Mouse (Mus musculus): ENCODE results near the gene Ctnnbip1.
A peak's percentile ranks its signal among the peaks of the same experiment; 100 is the strongest.

Ctnnbip1 gene

DNA sequence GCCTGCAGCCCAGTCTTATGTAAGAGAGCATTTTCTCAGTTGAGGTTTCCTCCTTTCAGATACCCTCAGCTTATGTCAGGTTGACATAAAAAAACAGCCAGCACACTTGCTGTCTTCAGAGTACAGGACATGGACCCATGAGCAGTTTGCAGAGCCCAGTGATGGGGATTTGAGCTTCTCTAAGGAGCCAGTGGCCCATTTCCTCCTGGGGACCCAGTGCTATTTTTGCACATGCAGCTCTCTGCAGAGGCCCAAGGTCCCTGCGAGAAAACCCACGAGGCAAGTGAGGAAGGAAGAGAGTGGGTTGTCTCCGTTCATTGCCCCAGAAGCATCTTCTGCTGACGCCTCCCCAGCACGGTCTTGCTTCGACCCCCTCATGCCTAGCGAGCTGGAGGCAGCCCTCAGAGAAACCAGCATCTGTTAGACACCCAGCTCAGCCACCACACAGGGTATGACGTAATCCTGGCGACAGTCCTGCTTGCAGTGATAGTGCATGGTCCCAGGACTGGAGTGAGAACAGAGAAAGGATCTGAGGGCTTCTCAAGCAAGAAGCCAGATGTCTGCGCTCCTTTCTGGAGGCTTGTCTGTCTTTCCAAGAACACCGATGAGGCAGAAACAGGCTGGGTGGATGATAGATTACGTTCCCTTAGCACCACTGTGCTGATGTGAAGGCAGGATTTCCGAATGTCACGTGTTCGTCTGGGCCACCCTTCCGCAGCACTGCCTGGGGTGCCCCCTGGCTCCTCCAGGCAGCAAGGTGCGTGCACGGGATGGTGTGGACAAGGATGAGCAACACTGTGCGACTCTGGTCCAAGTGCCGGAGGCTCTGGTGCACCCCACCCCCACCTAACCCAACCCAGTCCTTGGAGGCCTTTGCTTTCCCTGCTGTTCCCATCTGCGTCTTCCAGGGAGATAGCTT is 44.2 kb downstream of the Ctnnbip1 start:
- DNase-seq (ENCODE audit: low spot score in 2 of 2): peak; percentile 63 to 70

DNA sequence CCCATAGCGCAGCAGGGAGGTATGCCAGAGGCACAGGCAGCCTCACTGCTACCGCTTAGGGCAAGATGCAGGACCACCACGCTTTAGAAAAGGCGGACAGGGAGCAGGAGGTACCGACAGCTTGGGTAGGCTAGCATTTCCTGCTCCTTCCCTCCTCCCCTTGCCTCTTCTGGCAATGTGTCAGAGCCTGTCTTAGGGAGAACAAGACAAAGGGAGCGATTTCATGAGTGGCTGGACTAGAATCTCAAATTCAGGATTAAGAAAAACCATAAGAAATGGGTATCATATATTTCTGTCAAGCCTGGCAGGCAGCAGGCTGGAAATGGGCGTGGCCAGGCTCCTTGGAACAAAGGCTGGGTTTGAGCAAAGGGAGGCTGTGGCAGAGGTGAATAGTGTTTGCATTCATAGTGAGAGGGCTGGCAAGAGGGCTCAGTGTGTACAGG is 44.9 kb downstream of the Ctnnbip1 start:
- no peak for DNase-seq (ENCODE audit: low spot score in 2 of 2)

DNA sequence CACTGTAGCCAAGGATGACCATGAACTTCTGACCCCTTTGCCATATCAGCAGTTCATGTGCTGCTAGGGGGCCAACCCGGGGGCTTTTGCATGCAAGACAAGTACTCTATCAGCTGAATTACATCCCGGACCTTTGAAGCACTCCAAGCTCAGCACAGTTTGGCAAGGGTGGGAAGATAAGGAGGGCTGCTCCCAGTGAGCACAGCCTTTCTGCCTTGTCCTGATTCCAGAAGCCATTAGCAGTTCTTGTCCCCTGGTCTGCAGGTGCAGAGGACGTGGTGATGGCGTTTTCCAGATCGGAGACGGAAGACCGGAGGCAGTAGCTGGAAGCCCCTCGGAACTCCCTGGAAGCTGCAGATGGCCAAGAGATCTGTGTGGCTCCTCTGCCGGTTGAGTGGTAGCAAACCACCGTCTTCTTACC is 45.9 kb downstream of the Ctnnbip1 start:
- DNase-seq (ENCODE audit: low spot score in 2 of 2): no peak

DNA sequence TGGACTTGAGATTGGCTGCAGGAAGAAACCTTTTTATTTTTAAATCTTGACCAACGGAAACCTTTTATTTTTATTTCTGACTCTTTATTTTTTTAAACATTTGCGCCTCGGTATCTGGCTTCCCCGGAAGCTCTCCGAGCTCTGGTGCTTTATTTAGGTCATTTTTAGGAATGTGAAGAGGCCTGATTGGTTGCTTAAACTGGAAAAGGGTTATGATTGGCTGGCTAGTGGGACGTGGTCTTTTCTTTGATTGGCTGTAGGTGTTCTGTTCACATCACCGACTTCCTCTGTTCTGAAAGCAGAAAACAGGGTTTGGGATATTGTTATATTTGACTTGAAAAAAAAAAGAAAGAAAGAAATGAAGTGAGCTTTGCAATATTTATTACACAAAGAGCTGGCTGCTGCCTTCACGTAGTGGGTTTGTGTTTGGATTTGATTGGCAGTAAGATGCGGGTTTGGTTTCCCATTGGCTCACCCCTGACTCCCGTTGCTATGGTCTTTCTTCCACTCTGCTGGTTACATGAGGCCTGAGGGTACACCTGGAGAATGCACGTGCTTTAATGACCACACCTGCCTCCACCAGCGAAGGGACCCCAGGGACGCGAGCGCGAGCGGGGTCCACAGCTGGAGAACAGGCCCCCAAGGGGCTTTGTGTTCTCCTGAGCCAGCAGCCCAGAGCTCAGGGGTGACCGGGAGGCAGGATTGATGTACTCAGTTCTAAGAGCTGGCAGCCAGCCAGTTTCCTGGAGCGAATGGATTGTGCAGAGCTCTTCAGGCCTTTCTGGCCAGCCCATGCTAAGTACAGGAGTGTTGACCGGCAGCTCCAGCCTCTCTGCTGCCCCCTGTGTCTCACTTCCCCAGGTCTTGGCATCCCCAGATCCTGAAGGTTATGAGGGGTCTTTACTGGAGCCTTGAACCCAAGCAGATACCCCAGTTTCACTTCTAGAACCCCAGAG is 46.7 kb downstream of the Ctnnbip1 start:
- DNase-seq (ENCODE audit: low spot score in 2 of 2): no peak

DNA sequence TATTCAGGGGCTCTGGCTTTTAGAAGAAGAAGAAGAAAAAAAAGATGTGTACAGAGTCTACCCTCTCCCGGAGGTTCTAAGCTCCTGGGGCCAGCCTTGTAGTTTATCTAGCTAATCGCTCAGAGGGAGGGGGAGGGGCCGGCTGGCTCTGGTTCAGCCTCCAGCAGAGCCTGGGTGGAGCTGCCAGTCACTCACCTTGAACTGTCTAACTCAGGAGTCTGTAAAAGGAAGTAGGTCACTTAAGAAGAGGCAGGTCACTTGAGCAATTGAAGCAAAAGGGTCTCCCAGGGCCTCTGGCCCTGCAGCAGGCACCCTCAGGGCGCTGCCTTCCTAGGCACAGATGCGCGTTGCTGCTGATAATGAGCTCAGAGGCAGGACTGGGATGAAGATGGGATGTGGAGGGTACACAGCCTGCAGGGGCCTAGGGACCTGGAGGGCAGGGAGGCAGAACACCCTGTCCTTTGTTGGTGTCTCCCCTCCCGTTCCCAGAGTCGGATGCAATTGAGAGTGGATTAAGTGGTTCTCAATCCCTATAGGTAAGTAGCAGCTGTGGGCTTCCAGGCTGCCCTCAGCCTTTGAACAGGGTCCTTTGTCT is 49.5 kb downstream of the Ctnnbip1 start:
- no peak for DNase-seq (ENCODE audit: low spot score in 2 of 2)

DNA sequence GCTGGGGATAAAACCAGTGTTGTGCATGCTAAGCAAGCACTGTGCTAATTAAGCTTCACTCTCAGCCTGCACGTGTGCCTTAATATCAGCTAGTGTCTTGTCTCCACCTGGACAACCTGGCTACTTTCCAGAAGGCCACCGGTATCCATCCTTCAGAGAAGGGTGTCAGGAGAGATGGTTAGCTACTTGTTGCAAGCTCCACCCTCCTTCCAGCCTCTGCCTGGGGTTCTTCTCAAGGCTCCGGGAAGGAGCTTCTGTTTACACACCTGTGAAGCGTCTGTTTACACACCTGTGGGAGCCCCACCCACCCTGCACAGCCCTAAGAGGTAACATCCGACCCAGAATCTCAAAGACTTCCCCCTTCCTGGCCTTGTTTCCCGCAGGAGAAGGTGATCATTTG is 50.6 kb downstream of the Ctnnbip1 start:
- DNase-seq (ENCODE audit: low spot score in 2 of 2): no peak

DNA sequence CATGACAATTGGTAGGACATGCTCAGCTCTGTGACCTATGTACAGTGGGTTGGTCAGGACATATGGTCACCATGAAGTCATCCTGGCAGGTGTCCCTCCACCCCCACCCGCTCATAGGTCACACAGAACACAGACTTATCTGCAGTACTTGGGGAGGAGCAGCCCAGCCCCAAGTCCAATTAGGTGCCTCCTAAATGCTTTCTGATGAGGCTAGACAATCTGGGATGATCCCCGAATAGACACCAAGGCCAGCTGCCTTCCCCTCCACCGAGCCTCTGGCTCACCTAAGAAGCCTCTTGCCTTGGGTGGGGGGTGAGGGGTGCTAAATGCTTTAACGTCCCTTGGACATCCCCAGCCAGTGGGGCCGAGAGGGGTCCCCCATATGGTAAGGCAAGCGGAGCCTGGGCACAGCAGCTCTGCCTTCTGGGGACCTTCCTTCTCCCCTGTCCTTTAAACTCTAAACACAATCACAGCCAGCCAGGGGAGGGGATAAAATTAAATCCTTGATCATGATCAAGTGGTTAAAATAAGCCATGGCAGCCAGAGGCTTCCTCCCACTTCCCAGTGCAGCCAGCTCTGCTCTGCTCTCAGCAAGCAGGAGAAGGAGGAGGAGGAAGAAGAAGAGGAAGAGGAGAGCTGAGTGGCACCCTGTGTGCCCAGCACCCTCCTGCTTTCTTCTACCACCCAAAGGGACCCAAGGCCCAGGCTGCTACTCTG is 51.9 kb downstream of the Ctnnbip1 start:
- no peak for DNase-seq (ENCODE audit: low spot score in 2 of 2)

DNA sequence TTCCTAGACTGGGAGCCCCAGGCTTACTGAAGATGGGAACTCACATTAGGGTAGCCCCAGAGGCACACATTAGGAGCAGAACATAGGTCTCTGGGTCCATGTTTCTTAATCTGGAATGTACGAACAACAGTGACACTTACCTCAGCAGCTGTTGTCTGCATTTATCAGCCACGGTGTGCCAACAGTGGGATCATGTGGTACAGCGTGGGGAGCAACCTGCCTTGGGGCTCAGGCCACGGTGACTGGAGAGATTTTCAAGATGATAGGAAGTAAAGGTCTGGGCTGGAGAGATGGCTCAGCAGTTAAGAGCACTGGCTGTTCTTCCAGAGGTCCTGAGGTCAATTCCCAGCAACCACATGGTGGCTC is 52.4 kb downstream of the Ctnnbip1 start:
- DNase-seq (ENCODE audit: low spot score in 2 of 2): no peak

DNA sequence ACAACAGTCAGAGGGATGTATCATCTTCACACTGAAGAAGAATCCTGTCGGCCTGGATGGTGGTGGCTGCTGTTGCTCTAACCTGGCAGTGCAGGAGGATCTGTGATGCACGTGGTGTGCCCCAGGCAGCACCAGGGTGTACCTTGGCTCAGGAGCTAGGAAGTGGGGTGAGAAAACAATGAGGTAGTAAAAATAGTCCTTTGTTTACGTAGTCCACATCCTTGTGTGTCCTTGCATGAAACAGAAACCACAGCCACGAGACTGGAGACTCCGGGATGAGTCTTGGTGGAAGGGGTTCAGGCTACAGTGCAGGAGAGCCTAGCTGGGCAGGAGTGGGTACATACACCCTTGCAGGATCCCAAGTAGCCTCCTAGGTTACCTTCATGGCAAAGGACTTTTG is 53.2 kb downstream of the Ctnnbip1 start:
- no peak for DNase-seq (ENCODE audit: low spot score in 2 of 2)

DNA sequence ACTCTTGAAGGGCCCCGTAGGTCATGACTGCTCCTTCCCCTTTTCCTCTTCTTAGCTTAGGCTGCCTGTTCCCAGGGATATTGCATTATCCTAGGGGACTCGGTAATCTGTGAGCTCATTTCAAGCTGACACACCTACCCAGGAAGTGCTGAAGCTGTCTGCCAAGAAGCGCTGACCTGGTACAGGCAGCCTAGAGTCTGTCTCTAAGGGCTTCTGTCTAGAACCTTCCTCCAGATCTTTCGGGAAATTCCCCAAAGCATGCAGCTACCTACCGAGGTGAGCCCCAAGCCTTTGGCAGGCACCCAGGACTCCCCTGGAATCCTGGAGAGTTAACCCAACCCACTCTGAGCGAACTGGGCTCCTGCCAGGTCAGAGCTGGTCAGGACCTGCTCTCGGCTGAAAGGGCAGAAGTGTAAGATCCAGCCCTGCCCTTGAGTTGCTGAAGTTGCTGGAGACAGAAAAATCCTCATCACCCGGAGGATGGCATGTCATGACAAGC is 53.7 kb downstream of the Ctnnbip1 start:
- no peak for DNase-seq (ENCODE audit: low spot score in 2 of 2)

DNA sequence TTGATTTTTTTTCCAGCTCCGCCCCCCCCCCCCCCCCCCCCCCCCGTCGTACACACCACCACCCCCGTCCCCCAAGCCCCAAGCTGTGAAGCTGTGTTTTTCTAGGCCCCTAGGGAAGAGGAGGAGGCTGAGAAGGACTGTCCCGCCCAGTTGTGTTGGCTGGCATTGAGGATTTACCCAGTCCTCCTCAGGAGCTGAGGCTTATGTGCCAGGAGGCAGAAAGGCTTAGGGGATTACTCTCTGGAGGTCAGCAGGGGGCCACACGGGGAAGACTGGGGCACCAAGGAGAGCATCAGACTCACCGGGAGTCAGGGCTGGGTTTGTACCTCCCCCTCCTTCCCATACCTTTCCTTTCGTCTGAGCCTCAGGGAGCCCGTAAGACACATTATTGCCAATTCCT is 54.4 kb downstream of the Ctnnbip1 start:
- DNase-seq (ENCODE audit: low spot score in 2 of 2): no peak

DNA sequence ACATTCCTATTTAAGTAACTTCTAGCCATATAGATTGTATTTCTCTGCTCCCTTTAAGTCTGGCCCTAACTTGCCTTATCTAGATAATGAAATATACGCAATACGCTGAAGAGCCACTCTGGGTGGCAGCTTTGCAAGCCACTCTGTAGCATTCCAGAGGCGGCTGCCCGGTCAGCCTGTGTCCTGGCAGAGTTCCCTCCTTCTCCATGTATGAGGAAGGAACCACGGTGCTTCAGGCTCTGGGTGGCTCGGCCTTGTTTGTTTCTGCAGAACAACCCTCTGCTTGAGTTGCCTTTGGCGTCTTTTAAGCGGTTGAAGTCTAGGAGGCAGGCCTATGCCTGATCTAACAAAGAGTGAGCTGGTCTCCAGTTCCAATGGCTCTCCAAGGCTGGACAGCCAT is 54.8 kb downstream of the Ctnnbip1 start:
- DNase-seq (ENCODE audit: low spot score in 2 of 2): no peak

DNA sequence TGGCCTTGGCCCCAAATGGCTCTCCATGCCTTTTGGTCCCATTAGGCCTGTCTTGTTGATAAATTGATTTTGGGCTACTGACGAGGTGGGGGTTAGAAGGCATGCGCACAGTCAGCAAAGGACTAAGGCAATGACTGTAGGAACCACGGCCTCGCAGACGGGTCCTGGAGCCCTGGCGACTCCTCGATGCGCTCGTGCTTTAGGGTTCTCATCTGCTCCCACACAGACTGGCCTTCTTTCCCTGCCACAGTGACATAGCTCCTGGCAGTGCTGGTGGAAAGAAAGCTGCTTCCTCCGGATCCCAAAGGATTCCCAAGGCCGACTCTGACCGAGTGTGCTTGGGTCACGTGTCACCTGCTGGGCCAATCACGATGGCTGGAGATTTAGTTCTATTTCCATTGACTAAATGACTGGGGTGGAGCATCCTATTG is 56.4 kb downstream of the Ctnnbip1 start:
- no peak for DNase-seq (ENCODE audit: low spot score in 2 of 2)

DNA sequence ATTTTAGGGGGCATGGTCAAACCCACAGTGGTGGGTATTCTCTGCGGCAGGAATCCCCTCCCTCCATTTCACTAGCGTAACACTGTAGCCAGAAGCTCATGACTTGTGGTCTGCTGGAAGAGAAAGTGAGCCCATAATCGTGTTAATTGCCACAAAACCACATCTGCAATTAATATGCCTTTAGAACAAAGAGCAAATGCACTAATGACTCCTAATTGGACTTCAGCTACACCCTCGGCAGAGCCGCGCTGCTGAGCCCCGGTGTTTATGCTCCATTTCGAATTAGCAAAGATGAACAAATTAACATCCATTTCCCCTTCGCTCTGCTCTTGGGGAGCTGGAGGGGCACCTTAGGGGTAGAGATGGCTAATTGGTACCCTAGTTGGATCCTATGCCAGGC is 58.0 kb downstream of the Ctnnbip1 start:
- DNase-seq (ENCODE audit: low spot score in 2 of 2): no peak

DNA sequence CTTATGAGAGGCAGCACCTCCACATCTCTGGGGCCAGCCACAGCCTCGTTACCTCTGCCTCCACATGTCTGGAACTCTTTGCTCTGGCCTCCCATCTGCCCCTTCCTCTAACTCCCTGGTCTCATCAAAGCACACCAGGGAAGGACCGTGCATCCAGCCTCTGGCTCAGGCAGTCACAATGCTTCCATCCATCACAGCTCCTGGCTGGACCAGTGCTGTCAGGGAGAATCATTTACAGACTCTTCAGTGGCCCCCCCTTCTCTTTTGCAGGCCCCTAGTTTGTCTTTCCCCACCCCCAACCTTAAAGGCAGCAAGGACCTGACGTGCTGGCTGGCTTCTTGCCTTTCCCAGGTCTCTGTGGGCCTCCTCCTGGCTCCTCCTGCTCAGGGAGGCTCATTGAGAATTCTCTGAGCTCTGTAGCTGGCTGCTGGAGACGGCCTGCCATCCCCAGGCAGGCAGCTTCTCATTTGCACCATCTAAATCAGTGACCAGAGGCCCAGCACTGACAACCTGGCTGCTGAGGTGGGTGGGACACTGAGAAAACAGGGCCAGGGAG is 59.0 kb downstream of the Ctnnbip1 start:
- DNase-seq (ENCODE audit: low spot score in 2 of 2): no peak

DNA sequence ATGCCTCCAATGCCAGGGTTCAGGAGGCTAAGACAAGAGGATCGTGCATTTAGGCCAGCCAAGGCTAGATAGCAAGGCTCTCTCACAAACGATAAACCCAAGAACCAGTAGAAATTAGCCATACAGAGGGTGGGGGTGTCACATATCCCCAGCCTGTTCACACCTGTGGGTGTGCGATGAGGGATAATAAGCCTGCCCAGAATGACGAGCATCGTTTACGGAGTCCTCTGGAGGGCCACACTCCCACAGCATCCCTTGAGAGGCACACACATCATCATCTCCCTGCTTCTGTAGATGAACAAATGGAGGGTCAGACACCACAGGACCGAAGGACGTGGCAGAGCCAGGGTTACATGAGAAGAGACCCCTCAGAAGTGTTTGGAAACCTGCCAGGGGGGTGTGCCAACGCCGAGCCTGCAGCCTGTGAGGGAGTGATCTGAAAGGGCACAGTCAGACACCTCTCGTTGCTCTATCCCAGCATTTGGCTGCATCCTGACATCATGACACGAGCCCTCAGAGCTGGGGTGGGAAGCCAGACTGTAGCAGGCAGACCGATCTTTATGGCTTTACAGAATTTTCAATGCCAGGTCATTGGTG is 60.1 kb downstream of the Ctnnbip1 start:
- DNase-seq (ENCODE audit: low spot score in 2 of 2): no peak

DNA sequence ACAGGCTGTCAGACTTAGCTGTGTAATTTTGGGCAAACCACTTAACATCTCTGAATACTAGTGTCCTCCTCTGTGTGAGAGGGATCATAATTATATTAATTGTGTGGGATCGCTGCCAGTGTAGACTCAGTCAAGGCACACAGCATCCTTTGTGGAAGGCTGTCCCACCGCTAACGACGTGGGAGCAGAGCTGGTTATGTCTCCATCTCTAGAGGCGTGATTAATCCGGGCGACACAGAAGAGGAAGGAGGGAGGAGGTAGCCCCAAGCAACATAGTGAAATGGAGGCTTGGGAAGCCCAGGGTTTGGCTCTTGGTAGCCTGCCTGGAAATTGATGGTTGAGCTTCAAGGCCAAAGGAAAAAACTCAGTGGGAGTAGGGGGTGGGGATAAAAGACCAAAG is 60.8 kb downstream of the Ctnnbip1 start:
- DNase-seq (ENCODE audit: low spot score in 2 of 2): no peak

DNA sequence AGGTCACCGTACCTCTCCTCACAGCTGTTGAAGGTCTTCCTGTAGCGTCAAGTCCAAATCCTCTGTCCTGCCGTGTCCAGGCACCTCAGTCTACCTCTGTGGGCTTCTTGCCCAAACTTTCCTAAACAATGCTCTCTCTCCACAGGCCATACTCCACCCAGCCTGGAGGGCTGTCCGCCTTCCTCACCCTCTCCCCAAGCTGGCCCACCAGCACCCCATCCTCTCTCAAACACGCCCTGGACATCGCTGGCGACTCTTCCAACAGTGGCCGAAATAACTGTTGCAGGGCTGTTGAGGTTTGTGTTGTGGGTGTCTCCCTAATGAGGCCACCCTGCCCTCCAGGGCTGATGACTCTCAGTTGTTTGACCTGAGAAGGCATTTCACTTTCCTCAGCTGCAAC is 67.2 kb downstream of the Ctnnbip1 start:
- DNase-seq (ENCODE audit: low spot score in 2 of 2): no peak

DNA sequence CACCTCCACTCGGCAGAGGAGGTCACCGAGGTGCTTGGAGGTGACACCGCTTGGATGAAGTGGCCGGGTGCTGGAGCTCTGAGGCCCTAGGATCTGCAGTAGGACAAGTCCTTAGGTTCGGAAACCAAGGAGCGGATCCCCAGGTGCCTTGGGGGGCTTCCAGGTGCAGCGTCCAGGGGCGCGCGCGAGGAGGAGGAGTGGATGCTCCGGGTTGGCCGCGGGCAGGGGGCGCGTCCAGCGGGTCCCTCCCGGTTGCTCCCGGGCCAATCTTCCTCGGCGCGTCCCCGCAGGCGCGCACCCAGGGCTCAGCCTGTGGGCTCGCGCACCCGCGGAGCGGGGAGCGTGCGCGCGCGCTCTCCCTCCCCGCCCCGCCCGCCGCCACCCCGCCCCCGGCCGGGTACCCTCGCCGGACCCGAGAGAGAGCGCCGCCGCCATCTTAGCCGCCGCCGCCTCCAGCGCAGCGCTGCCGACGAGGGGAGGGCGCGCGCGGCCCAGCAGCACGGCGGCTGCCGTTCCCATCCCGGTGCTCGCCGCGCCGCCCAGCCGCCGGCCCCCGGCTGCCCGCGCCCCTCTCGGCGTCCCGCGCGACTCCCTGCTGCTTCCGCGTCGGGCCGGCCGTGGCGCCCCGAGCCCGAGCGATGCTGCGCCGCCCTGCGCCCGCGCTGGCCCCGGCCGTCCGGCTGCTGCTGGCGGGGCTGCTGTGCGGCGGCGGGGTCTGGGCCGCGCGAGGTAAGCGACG is 68.2 kb downstream of the Ctnnbip1 start, which contains the start of gene Clstn1:
Clstn1 (plus strand) TSS at position 425 of the 739 bp plus-strand sequence.
- peak; percentile 41 to 48 for DNase-seq (ENCODE audit: low spot score in 2 of 2)
